Mouse (Mus musculus): Measurements from ENCODE around the gene Snd1. TPM values are rescaled to one million over a fixed set of nuclear protein-coding genes. Genes with fewer than 3 reads are reported as not detected.

The Snd1 gene
- total RNA-seq, 2 experiments from 2014 or later, result 76.7 to 77.9 TPM

GRCm38 (mm10) chr6:28785770-28786169 lies 310.8 kb downstream of the Snd1 start:
- Histone ChIP-seq H3K4me3 (no peak overlapping the region), H3K27ac (no peak overlapping the region; the same call in 1 of the 2 replicates)
- no peak for TF ChIP-seq CTCF (IDR thresholded peaks at IDR 0.05)
- DNase-seq (ENCODE audit: extremely low spot score in 1 of 2, low spot score in 2 of 2), result no peak
- intact Hi-C loops (cut with DNase I), result no loop called here

GRCm38 (mm10) chr6:28787133-28787532 lies 312.2 kb downstream of the Snd1 start:
- Histone ChIP-seq H3K4me3 (no peak overlapping the region), H3K27ac (peak overlapping the region; percentile 69)
- intact Hi-C loops (cut with DNase I), result no loop called here
- TF ChIP-seq CTCF (IDR thresholded peaks at IDR 0.05), result no peak
- DNase-seq (ENCODE audit: extremely low spot score in 1 of 2, low spot score in 2 of 2), result no peak

GRCm38 (mm10) chr6:28789685-28790084 lies 314.7 kb downstream of the Snd1 start:
- intact Hi-C loops (cut with DNase I), result no loop called here
- no peak for TF ChIP-seq CTCF (IDR thresholded peaks at IDR 0.05)

GRCm38 (mm10) chr6:28791183-28791582 lies 316.2 kb downstream of the Snd1 start:
- peak overlapping the region; percentile 4 for H3K27ac ChIP-seq
- intact Hi-C loops (cut with DNase I), result no loop called here
- H3K4me3 ChIP-seq, result no peak overlapping the region
- TF ChIP-seq CTCF (IDR thresholded peaks at IDR 0.05), result no peak
- DNase-seq (ENCODE audit: extremely low spot score in 1 of 2, low spot score in 2 of 2), result no peak

More at GRCm38 (mm10) chr6:28789685-28790084, 314.7 kb downstream of the Snd1 start:
- Histone ChIP-seq H3K4me3 (no peak overlapping the region), H3K27ac (peak overlapping the region; percentile 12; the same call in 1 of the 2 replicates)
- no peak for DNase-seq (ENCODE audit: extremely low spot score in 1 of 2, low spot score in 2 of 2)

- Histone ChIP-seq H3K4me3 (no peak overlapping the region), H3K27ac (no peak overlapping the region)
- no peak for TF ChIP-seq CTCF (IDR thresholded peaks at IDR 0.05)
- intact Hi-C loops (cut with DNase I), result no loop called here
- no peak for DNase-seq (ENCODE audit: extremely low spot score in 1 of 2, low spot score in 2 of 2)
These were observed 316.9 kb downstream of the Snd1 start for GRCm38 (mm10) chr6:28791809-28792208.

- intact Hi-C loops (cut with DNase I), result no loop called here
- no peak for DNase-seq (ENCODE audit: extremely low spot score in 1 of 2, low spot score in 2 of 2)
- Histone ChIP-seq H3K27ac (peak overlapping the region; percentile 62), H3K4me3 (no peak overlapping the region)
- no peak for TF ChIP-seq CTCF (IDR thresholded peaks at IDR 0.05)
These were observed 320.4 kb downstream of the Snd1 start for GRCm38 (mm10) chr6:28795380-28795779.

- no peak for DNase-seq (ENCODE audit: extremely low spot score in 1 of 2, low spot score in 2 of 2)
- no peak overlapping the region for H3K4me3 ChIP-seq
- intact Hi-C loops (cut with DNase I), result no loop called here
- H3K27ac ChIP-seq, result peak overlapping the region; percentile 62
- no peak for TF ChIP-seq CTCF (IDR thresholded peaks at IDR 0.05)
These were observed 321.0 kb downstream of the Snd1 start for GRCm38 (mm10) chr6:28795792-28796515.

GRCm38 (mm10) chr6:28799818-28800217 lies 324.9 kb downstream of the Snd1 start:
- H3K27ac ChIP-seq, result no peak overlapping the region
- no peak overlapping the region for H3K4me3 ChIP-seq
- DNase-seq (ENCODE audit: extremely low spot score in 1 of 2, low spot score in 2 of 2), result no peak
- TF ChIP-seq CTCF (IDR thresholded peaks at IDR 0.05), result no peak
- intact Hi-C loops (cut with DNase I), result no loop called here

GRCm38 (mm10) chr6:28800976-28801375 lies 326.0 kb downstream of the Snd1 start:
- TF ChIP-seq CTCF (IDR thresholded peaks at IDR 0.05), result no peak
- Histone ChIP-seq H3K4me3 (no peak overlapping the region), H3K27ac (peak overlapping the region; percentile 61)
- DNase-seq (ENCODE audit: extremely low spot score in 1 of 2, low spot score in 2 of 2), result no peak
- intact Hi-C loops (cut with DNase I), result no loop called here

- Histone ChIP-seq H3K4me3 (no peak overlapping the region), H3K27ac (peak overlapping the region; percentile 38)
- TF ChIP-seq CTCF (IDR thresholded peaks at IDR 0.05), result no peak
- intact Hi-C loops (cut with DNase I), result no loop called here
- DNase-seq (ENCODE audit: extremely low spot score in 1 of 2, low spot score in 2 of 2), result no peak
These were observed 328.8 kb downstream of the Snd1 start for GRCm38 (mm10) chr6:28803678-28804279.

GRCm38 (mm10) chr6:28804751-28805150 lies 329.8 kb downstream of the Snd1 start:
- Histone ChIP-seq H3K27ac (peak overlapping the region; percentile 38), H3K4me3 (no peak overlapping the region)
- intact Hi-C loops (cut with DNase I), result no loop called here
- DNase-seq (ENCODE audit: extremely low spot score in 1 of 2, low spot score in 2 of 2), result no peak
- TF ChIP-seq CTCF (IDR thresholded peaks at IDR 0.05), result no peak

- Histone ChIP-seq H3K4me3 (no peak overlapping the region), H3K27ac (peak overlapping the region; percentile 76)
- intact Hi-C loops (cut with DNase I), result no loop called here
- TF ChIP-seq CTCF (IDR thresholded peaks at IDR 0.05), result no peak
- DNase-seq (ENCODE audit: extremely low spot score in 1 of 2, low spot score in 2 of 2), result no peak
These were observed 338.1 kb downstream of the Snd1 start for GRCm38 (mm10) chr6:28813057-28813456.

Data from left cerebral cortex, adult 2 months (tissue).